ENCODE assay signal across 8 mouse cellular contexts in the genomic region with DNA sequence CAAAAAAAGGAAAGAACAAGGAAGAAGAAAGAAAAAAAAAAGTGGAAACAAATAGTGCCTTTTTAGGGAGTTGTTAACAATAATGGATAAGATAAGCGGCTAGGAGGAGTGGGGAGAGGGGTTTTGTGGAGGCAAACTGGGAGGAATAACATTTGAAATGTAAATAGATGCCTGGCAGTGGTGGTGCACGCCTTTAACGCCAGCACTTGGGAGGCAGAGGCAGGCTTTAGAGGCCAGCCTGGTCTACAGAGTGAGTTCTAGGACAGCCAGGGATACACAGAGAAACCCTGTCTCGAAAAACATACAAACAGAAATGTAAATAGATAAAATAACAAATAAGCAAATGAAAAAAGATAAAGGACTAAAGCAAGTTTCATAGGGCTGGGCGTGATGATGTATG. TPM values are rescaled to one million over a fixed set of nuclear protein-coding genes. Genes with fewer than 3 reads are reported as not detected.
DNase-seq lines count a peak whose midpoint lies in the region; ATAC-seq and TF ChIP-seq lines count a peak whose summit lies in the region.

No protein-coding gene starts in this region.

- H3K9me3 ChIP-seq in kidney, postnatal 0 days (replicated peaks; ENCODE audit: low read length), result no peaks in the 10 kb centered on the region
- H3K9me3 ChIP-seq in embryonic facial prominence, embryonic 12.5 days, result no peaks in the 10 kb centered on the region
- H3K9me3 ChIP-seq in intestine, embryonic 15.5 days, result no peaks in the 10 kb centered on the region
- no peaks in the 10 kb centered on the region for H3K9me3 ChIP-seq in neural tube, embryonic 13.5 days

- H3K9ac ChIP-seq in kidney, postnatal 0 days (ENCODE audit: low read depth, low read length), result no peak overlapping the region
- no peak overlapping the region for H3K9ac ChIP-seq in embryonic facial prominence, embryonic 12.5 days
- no peak overlapping the region for H3K9ac ChIP-seq in intestine, embryonic 15.5 days
- 0 out of 2 replicates have a peak overlapping the region, but pooled peaks have one; percentile 5 for H3K9ac ChIP-seq in neural tube, embryonic 13.5 days

- no peak overlapping the region for H3K4me3 ChIP-seq in kidney, postnatal 0 days (replicated peaks; ENCODE audit: low read depth, low read length)
- no peak overlapping the region for H3K4me3 ChIP-seq in embryonic facial prominence, embryonic 12.5 days
- no peak overlapping the region for H3K4me3 ChIP-seq in intestine, embryonic 15.5 days (replicated peaks)
- peak overlapping the region; percentile 92; the same call in 1 of the 2 replicates for H3K4me3 ChIP-seq in neural tube, embryonic 13.5 days

- peaks cover 8% of the 10 kb centered on the region; the same call in 1 of the 2 replicates for H3K36me3 ChIP-seq in kidney, postnatal 0 days (ENCODE audit: insufficient read depth, low read length)
- peaks cover 14% of the 10 kb centered on the region for H3K36me3 ChIP-seq in embryonic facial prominence, embryonic 12.5 days
- peaks cover 7% of the 10 kb centered on the region for H3K36me3 ChIP-seq in intestine, embryonic 15.5 days
- H3K36me3 ChIP-seq in neural tube, embryonic 13.5 days, result peaks cover 15% of the 10 kb centered on the region

- H3K27ac ChIP-seq in kidney, postnatal 0 days, result no peak overlapping the region
- no peak overlapping the region for H3K27ac ChIP-seq in embryonic facial prominence, embryonic 12.5 days
- H3K27ac ChIP-seq in intestine, embryonic 15.5 days, result 0 out of 2 replicates have a peak overlapping the region, but pooled peaks have one; percentile 36
- 0 out of 2 replicates have a peak overlapping the region, but pooled peaks have one; percentile 33 for H3K27ac ChIP-seq in neural tube, embryonic 13.5 days (replicated peaks)

- no peak for DNase-seq in kidney, postnatal 0 days (ENCODE audit: low spot score)
- no peak for DNase-seq in kidney, postnatal 10 days
- no peak for DNase-seq in retina, postnatal 1 day
- no peak for DNase-seq in cerebellum, postnatal 36 days
- DNase-seq in adrenal gland, adult 8-10 months, result no peak

- H3K4me2 ChIP-seq in kidney, postnatal 0 days (ENCODE audit: low read length), result 0 out of 2 replicates have a peak overlapping the region, but pooled peaks have one; percentile 28
- peak overlapping the region; percentile 93; the same call in 1 of the 2 replicates for H3K4me2 ChIP-seq in embryonic facial prominence, embryonic 12.5 days (replicated peaks)
- peak overlapping the region; percentile 36; the same call in 1 of the 2 replicates for H3K4me2 ChIP-seq in intestine, embryonic 15.5 days (replicated peaks)
- peak overlapping the region; percentile 92 for H3K4me2 ChIP-seq in neural tube, embryonic 13.5 days

- H3K4me1 ChIP-seq in kidney, postnatal 0 days (replicated peaks; ENCODE audit: insufficient read depth, low read length), result peaks cover 12% of the 10 kb centered on the region
- H3K4me1 ChIP-seq in embryonic facial prominence, embryonic 12.5 days, result peaks cover 19% of the 10 kb centered on the region
- H3K4me1 ChIP-seq in intestine, embryonic 15.5 days (replicated peaks), result peaks cover 28% of the 10 kb centered on the region
- peaks cover 19% of the 10 kb centered on the region for H3K4me1 ChIP-seq in neural tube, embryonic 13.5 days (replicated peaks)

- no peaks in the 10 kb centered on the region for H3K27me3 ChIP-seq in kidney, postnatal 0 days (ENCODE audit: insufficient read depth, low read length)
- no peaks in the 10 kb centered on the region for H3K27me3 ChIP-seq in embryonic facial prominence, embryonic 12.5 days
- H3K27me3 ChIP-seq in intestine, embryonic 15.5 days (replicated peaks), result no peaks in the 10 kb centered on the region
- H3K27me3 ChIP-seq in neural tube, embryonic 13.5 days, result no peaks in the 10 kb centered on the region

- no peak for ATAC-seq in kidney, postnatal 0 days (replicated peaks; ENCODE audit: low FRiP score, low read depth)
- ATAC-seq in embryonic facial prominence, embryonic 12.5 days (ENCODE audit: insufficient number of reproducible peaks, insufficient read depth, low FRiP score, low TSS enrichment), result no peak
- no peak for ATAC-seq in intestine, embryonic 15.5 days
- ATAC-seq in neural tube, embryonic 13.5 days (ENCODE audit: low read depth), result no peak

- TF ChIP-seq CTCF in kidney, postnatal 0 days (IDR thresholded peaks at IDR 0.05; ENCODE audit: low read depth), result no peak

- WGBS in kidney, postnatal 0 days, result 38% methylated on average over 5 of the region's 5 CpGs
- 33% methylated on average over 5 of the region's 5 CpGs for WGBS in embryonic facial prominence, embryonic 12.5 days
- WGBS in intestine, embryonic 15.5 days, result 28% methylated on average over 5 of the region's 5 CpGs
- WGBS in neural tube, embryonic 13.5 days, result 33% methylated on average over 5 of the region's 5 CpGs

RNA-seq across cellular contexts. Expression of gene Atg2a, which starts 0.7 kb away (rescaled TPM):
- 7.0 and 7.8 TPM in 2 replicates for polyA plus RNA-seq in kidney, postnatal 0 days (2015; fragmentation: Nextera tagmentation; extraction: Ambion mirVana)
- 11.7 and 12.0 TPM in 2 replicates for polyA plus RNA-seq in embryonic facial prominence, embryonic 12.5 days (2016; fragmentation: Nextera tagmentation; extraction: Ambion mirVana)
- 6.9 and 8.7 TPM in 2 replicates for polyA plus RNA-seq in intestine, embryonic 15.5 days (2015; fragmentation: Nextera tagmentation; extraction: Ambion mirVana)
- polyA plus RNA-seq in neural tube, embryonic 13.5 days (2015; fragmentation: Nextera tagmentation; extraction: Ambion mirVana), result 11.6 and 11.8 TPM in 2 replicates
- 10 to 100 TPM; 38.6 to 57.9 (median 48.3) TPM for total RNA-seq in adrenal gland, adult 8-10 months (2022)

RNA-seq across cellular contexts. Expression of gene Ppp2r5b, which starts 5.1 kb away (rescaled TPM):
- polyA plus RNA-seq in kidney, postnatal 0 days (2015; fragmentation: Nextera tagmentation; extraction: Ambion mirVana), result 19.9 and 20.4 TPM in 2 replicates
- 34.5 and 40.1 TPM in 2 replicates for polyA plus RNA-seq in embryonic facial prominence, embryonic 12.5 days (2016; fragmentation: Nextera tagmentation; extraction: Ambion mirVana)
- polyA plus RNA-seq in intestine, embryonic 15.5 days (2015; fragmentation: Nextera tagmentation; extraction: Ambion mirVana), result 21.2 and 22.3 TPM in 2 replicates
- polyA plus RNA-seq in neural tube, embryonic 13.5 days (2015; fragmentation: Nextera tagmentation; extraction: Ambion mirVana), result 103 and 111 TPM in 2 replicates
- 100 to 1,000 TPM; 103 to 160 (median 124) TPM for total RNA-seq in adrenal gland, adult 8-10 months (2022)

RNA-seq across cellular contexts. Expression of gene Gpha2, which starts 14.5 kb away (rescaled TPM):
- 1.6 and 2.1 TPM in 2 replicates for polyA plus RNA-seq in kidney, postnatal 0 days (2015; fragmentation: Nextera tagmentation; extraction: Ambion mirVana)
- 2.3 and 3.1 TPM in 2 replicates for polyA plus RNA-seq in embryonic facial prominence, embryonic 12.5 days (2016; fragmentation: Nextera tagmentation; extraction: Ambion mirVana)
- 0.39 and 0.41 TPM in 2 replicates for polyA plus RNA-seq in intestine, embryonic 15.5 days (2015; fragmentation: Nextera tagmentation; extraction: Ambion mirVana)
- 0.72 TPM in 1 of 2 replicates, not detected in the other for polyA plus RNA-seq in neural tube, embryonic 13.5 days (2015; fragmentation: Nextera tagmentation; extraction: Ambion mirVana)
- 10 to 100 TPM; 23.4 to 37.6 (median 29.4) TPM for total RNA-seq in adrenal gland, adult 8-10 months (2022)

RNA-seq across cellular contexts. Expression of gene Ehd1, which starts 35.8 kb away (rescaled TPM):
- polyA plus RNA-seq in kidney, postnatal 0 days (2015; fragmentation: Nextera tagmentation; extraction: Ambion mirVana), result 64.2 and 73.4 TPM in 2 replicates
- 76.6 and 77.6 TPM in 2 replicates for polyA plus RNA-seq in embryonic facial prominence, embryonic 12.5 days (2016; fragmentation: Nextera tagmentation; extraction: Ambion mirVana)
- 88.8 and 115 TPM in 2 replicates for polyA plus RNA-seq in intestine, embryonic 15.5 days (2015; fragmentation: Nextera tagmentation; extraction: Ambion mirVana)
- polyA plus RNA-seq in neural tube, embryonic 13.5 days (2015; fragmentation: Nextera tagmentation; extraction: Ambion mirVana), result 85.5 and 101 TPM in 2 replicates
- total RNA-seq in adrenal gland, adult 8-10 months (2022), result 100 to 1,000 TPM in 3 of 4 experiments, 10 to 100 TPM in 1; 90.8 to 130 (median 118) TPM

RNA-seq across cellular contexts. Expression of gene Majin, which starts 56.5 kb away (rescaled TPM):
- polyA plus RNA-seq in kidney, postnatal 0 days (2015; fragmentation: Nextera tagmentation; extraction: Ambion mirVana), result not detected in 2 replicates
- polyA plus RNA-seq in embryonic facial prominence, embryonic 12.5 days (2016; fragmentation: Nextera tagmentation; extraction: Ambion mirVana), result not detected in 2 replicates
- not detected in 2 replicates for polyA plus RNA-seq in intestine, embryonic 15.5 days (2015; fragmentation: Nextera tagmentation; extraction: Ambion mirVana)
- not detected in 2 replicates for polyA plus RNA-seq in neural tube, embryonic 13.5 days (2015; fragmentation: Nextera tagmentation; extraction: Ambion mirVana)
- total RNA-seq in adrenal gland, adult 8-10 months (2022), result 1 to 10 TPM; 2.0 to 4.4 (median 3.5) TPM

Comparison
In these comparisons a context has a peak if more than half of its experiments do, and no peak if none do; other contexts are left out.
1. H3K27ac ChIP-seq: peak in intestine, embryonic 15.5 days (single experiment) and neural tube, embryonic 13.5 days (single experiment); none in kidney, postnatal 0 days (single experiment) and embryonic facial prominence, embryonic 12.5 days (single experiment).
2. H3K4me2 ChIP-seq: peak in every context shown above with its lines; median percentile 93 in embryonic facial prominence, embryonic 12.5 days; 92 in neural tube, embryonic 13.5 days; 36 in intestine, embryonic 15.5 days; 28 in kidney, postnatal 0 days.